Mouse (Mus musculus) adrenal gland, postnatal 0 days (tissue): ENCODE results near the gene Plaur. TPM values are rescaled to one million over a fixed set of nuclear protein-coding genes. Genes with fewer than 3 reads are reported as not detected.

Source experiments
- polyA plus RNA-seq: library from polyadenylated mRNA; unstranded; fragments of >200 nt; fragmentation: Nextera tagmentation; extraction: Ambion mirVana; gene quantifications from 2 replicates; pipeline ENCODE4 v1.2.1, GENCODE M21; 2015

The Plaur gene
- 9.6 and 13.0 TPM in 2 replicates for polyA plus RNA-seq

DNA sequence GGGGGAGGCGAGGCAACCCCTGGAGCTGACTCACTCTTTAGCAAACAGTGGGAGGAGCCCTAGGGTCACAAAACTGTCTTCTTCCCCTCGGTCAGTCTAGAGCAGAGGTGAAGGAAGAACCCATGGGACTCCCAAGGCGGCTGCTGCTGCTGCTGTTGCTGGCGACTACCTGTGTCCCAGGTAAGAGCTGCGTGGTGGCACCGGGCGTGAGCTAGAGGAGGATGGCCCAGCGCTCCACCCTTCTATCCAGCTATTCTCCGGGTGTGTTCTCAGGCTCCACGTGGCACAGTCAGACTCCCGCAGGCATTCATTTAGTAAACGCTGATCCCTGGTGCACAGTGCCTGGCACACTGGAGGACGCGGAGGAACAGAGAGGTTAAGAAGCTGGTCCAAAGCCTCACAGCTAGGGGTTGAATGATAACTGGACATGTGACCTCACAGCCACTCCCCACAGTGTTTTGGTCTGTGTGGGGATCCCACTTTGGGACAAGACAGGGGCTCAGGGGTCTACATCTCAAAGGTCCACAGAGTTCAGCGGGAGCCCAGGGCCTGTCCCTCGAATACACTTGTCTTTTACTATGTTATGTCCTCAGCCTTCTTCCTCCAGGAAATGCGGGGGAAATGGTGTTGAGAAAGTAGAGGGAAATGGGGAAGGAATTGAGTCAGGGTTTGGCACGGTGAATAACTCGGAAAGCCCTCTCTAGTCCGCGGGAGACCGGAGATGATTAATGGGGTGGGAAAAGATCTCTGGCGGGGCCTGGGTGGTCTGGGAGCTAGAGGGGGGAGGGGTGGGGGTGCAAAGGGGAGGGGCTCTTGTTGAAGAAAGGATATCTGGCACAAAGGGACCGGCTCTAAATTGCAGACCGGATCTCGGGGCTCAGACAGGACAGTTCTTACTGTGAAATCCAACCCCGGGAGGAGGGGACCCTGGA lies at the start of gene Plaur:
TSS of gene Plaur (plus strand) at position 97 of the 932 bp plus-strand sequence.

GRCm38 (mm10) chr7:24451855-24452311 lies 10.4 kb upstream of the Plaur start, which contains the start of gene Irgc1:
Irgc1 (minus strand) TSS chr7:24452297.

DNA sequence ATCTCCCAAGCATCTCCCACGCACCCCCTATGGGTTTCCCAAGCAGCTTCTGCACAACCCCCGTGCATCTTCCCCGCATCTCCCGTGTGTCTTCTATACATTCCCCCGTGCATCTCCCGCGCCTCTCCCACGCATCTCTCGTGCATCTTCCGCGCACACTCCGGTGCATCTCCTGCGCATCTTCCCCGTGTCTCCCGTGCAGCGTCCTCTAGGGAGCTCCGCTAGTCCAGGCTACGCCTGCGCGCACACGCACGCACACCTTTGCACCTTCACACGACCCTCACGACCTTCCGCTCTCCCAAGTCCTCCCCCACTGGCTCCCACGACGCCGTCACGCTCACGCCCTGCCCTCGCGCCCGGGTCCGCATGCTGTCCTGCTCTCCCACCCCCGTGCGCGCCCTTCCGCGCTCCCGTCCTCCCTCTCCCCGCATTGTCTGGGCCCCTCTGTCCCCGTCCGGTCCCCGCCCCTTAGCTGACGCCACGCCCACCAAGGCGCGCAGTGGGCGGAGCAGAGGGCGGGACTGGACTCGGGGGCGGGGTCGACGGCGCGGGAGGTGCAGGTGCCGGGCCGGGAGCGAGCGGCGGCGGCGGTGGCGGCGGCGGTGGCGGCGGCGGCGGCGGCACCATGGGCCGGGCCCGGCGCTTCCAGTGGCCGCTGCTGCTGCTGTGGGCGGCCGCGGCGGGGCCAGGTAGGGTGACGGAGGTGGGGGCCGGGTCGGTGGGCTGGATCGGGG lies 19.4 kb downstream of the Plaur start, which contains the start of gene Cadm4:
TSS of gene Cadm4 (plus strand) at position 550 of the 734 bp plus-strand sequence.

DNA sequence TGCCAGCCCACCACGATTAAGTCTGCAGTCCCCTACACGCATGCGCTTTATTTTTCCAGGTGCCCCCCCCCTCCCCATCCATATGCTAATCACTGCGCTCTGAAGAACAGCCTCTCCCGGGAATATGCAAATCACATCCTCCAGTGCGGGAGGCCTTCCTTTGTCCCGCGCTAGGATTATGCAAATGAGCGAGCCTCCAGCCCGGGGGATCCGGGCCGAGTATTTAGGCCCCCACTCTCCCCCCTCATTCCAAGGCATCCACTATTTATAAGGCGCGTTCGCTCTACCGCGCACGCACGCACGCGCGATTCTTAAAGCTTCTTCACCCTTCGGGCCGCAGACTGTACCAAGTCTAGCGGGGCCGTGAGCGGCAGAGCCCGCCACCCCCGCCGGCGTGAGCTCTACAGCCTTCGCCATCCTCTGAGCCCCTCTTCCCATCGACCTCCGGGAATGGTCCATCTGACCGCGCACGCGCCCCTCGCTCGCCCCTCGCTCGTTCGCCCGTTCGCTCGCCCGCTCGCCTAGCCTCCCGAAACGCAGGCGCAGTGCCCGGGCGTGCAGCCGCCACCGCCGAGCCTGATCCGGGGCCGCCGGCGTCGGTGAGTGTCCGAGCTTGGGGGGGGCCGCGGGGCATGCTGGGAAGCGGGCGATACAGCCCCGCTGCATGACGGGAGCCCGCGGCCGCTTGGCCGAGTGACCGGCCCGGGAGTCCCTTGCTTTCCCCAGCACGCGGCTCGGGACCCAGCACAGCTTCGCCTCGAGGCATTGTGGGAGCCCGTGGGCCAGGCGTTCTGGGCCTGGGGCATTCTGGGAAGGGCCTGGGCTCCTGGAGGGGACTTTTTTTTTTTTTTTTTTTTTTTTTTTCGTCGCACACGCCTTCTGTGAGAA lies 44.8 kb downstream of the Plaur start, which contains the start of gene Zfp428:
TSS of gene Zfp428 (plus strand) at position 169 of the 888 bp plus-strand sequence.

DNA sequence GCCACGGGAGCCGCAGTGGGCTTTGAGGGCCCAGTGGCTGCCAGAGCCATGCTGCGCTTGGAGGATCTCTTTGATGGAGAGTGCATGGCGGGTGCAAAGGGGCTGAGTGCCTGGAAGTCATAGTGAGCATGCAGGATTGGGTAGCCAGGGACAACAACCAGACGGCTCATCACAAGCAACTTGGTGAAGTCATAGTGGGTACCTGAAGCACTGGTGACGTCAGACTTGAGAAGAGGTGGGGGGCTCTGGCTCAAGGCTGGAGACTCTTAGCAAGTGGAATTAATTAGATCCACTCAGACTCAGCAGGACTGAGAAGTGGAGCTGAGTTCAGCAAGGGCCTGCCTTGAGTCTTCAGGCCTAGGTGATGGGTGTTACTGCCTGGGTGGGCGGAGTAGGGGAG lies 50.1 kb downstream of the Plaur start, which contains the start of gene AC161166.1:
TSS of gene AC161166.1 (minus strand) at position 101 of the 400 bp plus-strand sequence.

Other genes with a start within 250 kb of the Plaur start
- gene Zfp109, start 224.9 kb upstream of the Plaur start, polyA plus RNA-seq = 0.95 and 1.1 TPM in 2 replicates
- gene Zfp108, start 207.7 kb upstream of the Plaur start, polyA plus RNA-seq = 2.1 and 2.6 TPM in 2 replicates
- gene Zfp93, start 192.1 kb upstream of the Plaur start, polyA plus RNA-seq = 4.0 and 5.2 TPM in 2 replicates
- gene Zfp61, start 161.3 kb upstream of the Plaur start, polyA plus RNA-seq = 12.2 and 18.2 TPM in 2 replicates
- gene Zfp94, start 145.8 kb upstream of the Plaur start, polyA plus RNA-seq = 6.7 and 7.9 TPM in 2 replicates
- 0.14 TPM in 1 of 2 replicates, not detected in the other for gene Tescl, start 128.5 kb upstream of the Plaur start, polyA plus RNA-seq
- gene Lypd5, start 113.3 kb upstream of the Plaur start, polyA plus RNA-seq = 0.14 TPM in 1 of 2 replicates, not detected in the other
- 3.2 and 7.2 TPM in 2 replicates for gene Kcnn4, start 92.2 kb upstream of the Plaur start, polyA plus RNA-seq
- gene Smg9, start 62.9 kb upstream of the Plaur start, polyA plus RNA-seq = 11.1 and 18.4 TPM in 2 replicates
- not detected in 2 replicates for gene Irgc1, start 10.2 kb upstream of the Plaur start, polyA plus RNA-seq
- gene Cadm4, start 19.5 kb downstream of the Plaur start, polyA plus RNA-seq = 5.0 and 8.1 TPM in 2 replicates
- 24.2 and 36.0 TPM in 2 replicates for gene Zfp428, start 44.5 kb downstream of the Plaur start, polyA plus RNA-seq
- gene AC161166.1, start 50.0 kb downstream of the Plaur start, polyA plus RNA-seq = 0.11 TPM in 1 of 2 replicates, not detected in the other
- 5.6 and 6.5 TPM in 2 replicates for gene Irgq, start 68.2 kb downstream of the Plaur start, polyA plus RNA-seq
- 0.28 and 0.41 TPM in 2 replicates for gene Pinlyp, start 83.6 kb downstream of the Plaur start, polyA plus RNA-seq
- gene Xrcc1, start 83.8 kb downstream of the Plaur start, polyA plus RNA-seq = 35.5 and 44.2 TPM in 2 replicates
- gene Ethe1, start 125.1 kb downstream of the Plaur start, polyA plus RNA-seq = 20.5 and 25.9 TPM in 2 replicates
- 2.8 and 5.6 TPM in 2 replicates for gene Zfp575, start 125.2 kb downstream of the Plaur start, polyA plus RNA-seq
- 0.30 and 0.36 TPM in 2 replicates for gene Phldb3, start 148.3 kb downstream of the Plaur start, polyA plus RNA-seq
- 1.6 and 2.0 TPM in 2 replicates for gene Lypd3, start 174.1 kb downstream of the Plaur start, polyA plus RNA-seq
- gene Tex101, start 214.2 kb downstream of the Plaur start, polyA plus RNA-seq = not detected in 2 replicates
- gene BC049730, start 246.8 kb downstream of the Plaur start, polyA plus RNA-seq = not detected in 2 replicates